Mouse (Mus musculus) kidney, adult 2 months (tissue): ENCODE measurements around the gene Cul1. TPM values are rescaled to one million over a fixed set of nuclear protein-coding genes. Genes with fewer than 3 reads are reported as not detected.

Source experiments
- DNase-seq: peaks from one replicate; pipeline ENCODE4 v3.0.0; 2021
- H3K27ac ChIP-seq: fragments of 200-500 bp; 2 replicates; pipeline ENCODE4 v1.5.1; 2012; ENCODE audit warnings: low read depth, low read length, control low read depth, inconsistent platforms; ENCODE audit not compliant: insufficient read depth
- H3K27me3 ChIP-seq: fragments of 200-500 bp; replicated peaks from 2 replicates; pipeline ENCODE4 v1.6.1; 2012; ENCODE audit warnings: mild to moderate bottlenecking, moderate library complexity, low read length, inconsistent platforms; ENCODE audit not compliant: control insufficient read depth, insufficient read depth
- H3K36me3 ChIP-seq: fragments of 200-500 bp; 2 replicates; pipeline ENCODE4 v1.6.1; 2012; ENCODE audit warnings: mild to moderate bottlenecking, moderate library complexity, low read length, inconsistent platforms; ENCODE audit not compliant: control insufficient read depth, insufficient read depth
- H3K4me1 ChIP-seq: fragments of 200-500 bp; 2 replicates; pipeline ENCODE4 v1.6.1; 2011; ENCODE audit warnings: low read length; ENCODE audit not compliant: control insufficient read depth, insufficient read depth
- H3K4me3 ChIP-seq: fragments of 200-500 bp; 2 replicates; pipeline ENCODE4 v1.5.1; 2011; ENCODE audit warnings: mild to moderate bottlenecking, low read depth, low read length, control low read depth; ENCODE audit not compliant: insufficient read depth
- CTCF ChIP-seq: fragments of 200-500 bp; conservative IDR thresholded peaks from 2 replicates; pipeline ENCODE4 v1.5.1; 2011; ENCODE audit warnings: low read depth, mild to moderate bottlenecking, control low read depth, low read length, moderate library complexity, mixed read lengths; ENCODE audit not compliant: insufficient read depth, insufficient read length
- POLR2A ChIP-seq: fragments of 200-500 bp; IDR thresholded peaks from one replicate; pipeline ENCODE4 v1.6.1; 2011; ENCODE audit warnings: low read depth, low read length, control low read depth
- WGBS: fragments of 180-500 bp; shearing (Covaris S2); methylation state at CpG from one replicate; pipeline ENCODE4 v1.1.7; 2018; 5-methylcytosine and 5-hydroxymethylcytosine counted together
- polyA plus RNA-seq: library from polyadenylated mRNA; depleted of rRNA; stranded (reverse); fragments of >200 nt; gene quantifications from 2 replicates; pipeline ENCODE4 v1.2.3, GENCODE M21; 2012; rRNA removed

Gene Cul1
- polyA plus RNA-seq, 1 experiment, result 28.5 TPM

DNA sequence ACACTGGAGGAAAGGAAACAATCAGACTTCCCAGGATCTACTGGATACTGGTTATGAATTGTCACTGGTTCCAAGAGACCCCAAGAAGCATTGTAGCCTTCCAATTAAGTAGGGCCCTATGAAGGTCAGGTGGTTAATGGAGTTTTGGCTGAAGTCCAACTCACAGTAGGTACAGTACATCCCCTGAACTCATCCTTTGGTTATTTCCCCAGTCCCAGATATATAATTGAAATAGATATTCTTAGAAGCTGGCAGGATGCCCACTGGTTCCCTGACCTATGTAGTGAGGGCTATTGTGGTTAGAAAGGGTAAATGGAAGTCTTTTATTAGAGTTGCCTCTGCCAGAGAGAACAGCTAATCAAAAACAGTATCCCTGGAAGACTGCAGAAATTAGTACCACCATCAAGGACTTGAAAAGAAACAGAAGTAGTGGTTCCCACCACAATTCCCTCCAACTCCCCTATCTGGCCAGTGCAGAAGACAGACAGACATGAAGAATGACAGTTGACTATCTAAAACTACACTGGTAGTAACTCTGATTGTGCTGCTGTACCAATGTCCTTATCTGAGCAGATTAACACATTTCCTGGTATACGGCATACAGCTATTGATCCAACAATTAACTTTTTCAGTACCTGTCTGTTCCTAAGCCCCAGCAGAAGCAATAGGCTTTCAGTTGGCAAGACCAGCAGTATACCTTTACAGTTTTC, 112.3 kb downstream of the Cul1 start:
- Histone ChIP-seq H3K27ac (no peak overlapping the region), H3K4me1 (no peaks in the 10 kb centered on the region), H3K27me3 (no peaks in the 10 kb centered on the region), H3K4me3 (no peak overlapping the region), H3K36me3 (0 out of 2 replicates have a peak, but pooled peaks cover 2% of the 10 kb centered on the region)
- TF ChIP-seq CTCF, result no peak
- no peak for TF ChIP-seq POLR2A
- 90% methylated on average over 1 of the region's 1 CpGs for WGBS
- DNase-seq, result no peak

- H3K4me3 ChIP-seq, result no peak overlapping the region
- 93% methylated on average over 2 of the region's 2 CpGs for WGBS
- TF ChIP-seq CTCF, result no peak
- no peak for TF ChIP-seq POLR2A
- H3K27ac ChIP-seq, result no peak overlapping the region
- H3K27me3 ChIP-seq, result no peaks in the 10 kb centered on the region
- H3K36me3 ChIP-seq, result 0 out of 2 replicates have a peak, but pooled peaks cover 2% of the 10 kb centered on the region
- H3K4me1 ChIP-seq, result no peaks in the 10 kb centered on the region
- DNase-seq, result no peak
These were observed 119.7 kb downstream of the Cul1 start for GRCm38 (mm10) chr6:47572887-47573286.

Other genes starting within 250 kb of the Cul1 start
- gene Ezh2, start 141.9 kb downstream of the Cul1 start, polyA plus RNA-seq, result 2.8 and 4.4 TPM in 2 replicates